Mouse (Mus musculus): ENCODE measurements around the gene Golga5. TPM values are rescaled to one million over a fixed set of nuclear protein-coding genes. Genes with fewer than 3 reads are reported as not detected.

Gene Golga5
- polyA plus RNA-seq, 1 experiment from 2014 or later = 35.2 TPM

Other genes starting within 250 kb of the Golga5 start
- gene Rin3, start 186.1 kb upstream of the Golga5 start, polyA plus RNA-seq (2016; fragmentation: Nextera tagmentation; extraction: Ambion mirVana) = 4.2 and 5.1 TPM in 2 replicates
- gene Lgmn, start 29.3 kb upstream of the Golga5 start, polyA plus RNA-seq (2016; fragmentation: Nextera tagmentation; extraction: Ambion mirVana) = 55.6 and 61.7 TPM in 2 replicates
- 44.6 and 48.1 TPM in 2 replicates for gene Chga, start 85.8 kb downstream of the Golga5 start, polyA plus RNA-seq (2016; fragmentation: Nextera tagmentation; extraction: Ambion mirVana)
- 15.4 and 17.2 TPM in 2 replicates for gene Itpk1, start 235.8 kb downstream of the Golga5 start, polyA plus RNA-seq (2016; fragmentation: Nextera tagmentation; extraction: Ambion mirVana)

Data from midbrain, embryonic 12.5 days (tissue).